Mouse (Mus musculus) urinary bladder, adult 2 months (tissue): ENCODE results near the gene Gm37240. TPM values are rescaled to one million over a fixed set of nuclear protein-coding genes. Genes with fewer than 3 reads are reported as not detected.

Experiments
- DNase-seq: peaks from one replicate; pipeline ENCODE4 v3.0.0; 2022; ENCODE audit warnings: low spot score
- polyA plus RNA-seq: library from polyadenylated mRNA; depleted of rRNA; stranded (reverse); fragments of >200 nt; gene quantifications from 2 replicates; pipeline ENCODE4 v1.2.3, GENCODE M21; 2012

The Gm37240 gene
- polyA plus RNA-seq, 1 experiment: 1.5 TPM

DNA sequence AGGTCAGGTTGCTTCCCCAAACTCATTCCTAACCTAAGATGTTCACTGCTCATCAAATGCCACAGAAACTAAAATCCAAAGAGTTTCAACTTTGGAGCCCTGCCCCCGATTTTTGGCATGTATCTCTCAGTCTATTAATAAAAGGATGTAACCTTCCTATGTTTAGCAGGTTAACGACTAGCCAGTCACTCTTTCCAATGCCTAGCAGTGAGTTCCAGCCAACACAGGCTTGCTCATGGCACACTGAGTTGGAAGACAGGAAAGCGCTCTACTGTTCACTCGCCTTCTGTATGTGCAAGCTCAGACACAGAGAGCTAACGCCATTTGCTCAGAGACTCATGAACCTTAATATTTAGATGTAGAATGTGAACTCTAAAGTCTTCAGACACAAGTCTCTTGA, 604.5 kb downstream of the Gm37240 start:
- DNase-seq: no peak

DNA sequence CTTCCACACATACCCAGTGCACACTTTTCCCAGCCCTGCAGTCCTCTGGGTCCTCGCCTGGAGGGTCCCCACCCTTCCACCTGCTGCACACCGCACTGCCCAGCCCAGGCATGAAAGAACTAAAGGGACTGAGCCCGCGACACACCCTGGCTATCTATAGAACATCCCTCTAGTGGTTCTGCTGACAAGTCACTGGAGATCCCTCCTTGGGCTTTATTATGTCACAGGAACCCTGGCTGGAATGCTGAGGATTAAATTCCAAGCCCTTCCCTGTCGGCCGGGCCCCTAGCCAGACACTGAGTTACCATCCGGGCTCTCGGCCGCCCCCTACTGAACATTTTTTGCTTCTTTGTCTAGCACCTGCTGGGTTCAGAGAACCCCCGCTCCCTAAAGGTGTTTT, 612.2 kb downstream of the Gm37240 start:
- DNase-seq: no peak

DNA sequence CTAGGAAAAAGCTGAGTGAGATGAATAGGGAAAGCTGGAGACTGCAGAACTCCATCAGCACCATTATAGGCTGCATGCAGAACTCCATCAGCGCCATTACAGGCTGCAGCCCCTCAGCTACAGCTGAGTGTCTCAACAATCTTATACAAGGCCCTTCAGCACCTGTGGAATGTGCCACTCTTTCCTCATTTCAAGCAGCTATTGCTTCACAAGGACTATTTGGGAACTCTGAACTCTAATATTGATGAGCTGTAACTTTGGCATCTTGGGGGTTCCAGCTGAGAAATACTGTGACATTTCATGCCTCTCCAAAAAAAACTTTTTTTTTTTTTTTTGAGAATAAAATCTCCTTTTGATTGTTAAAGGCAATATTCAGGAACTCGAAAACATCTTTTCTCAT, 615.8 kb downstream of the Gm37240 start:
- no peak for DNase-seq

DNA sequence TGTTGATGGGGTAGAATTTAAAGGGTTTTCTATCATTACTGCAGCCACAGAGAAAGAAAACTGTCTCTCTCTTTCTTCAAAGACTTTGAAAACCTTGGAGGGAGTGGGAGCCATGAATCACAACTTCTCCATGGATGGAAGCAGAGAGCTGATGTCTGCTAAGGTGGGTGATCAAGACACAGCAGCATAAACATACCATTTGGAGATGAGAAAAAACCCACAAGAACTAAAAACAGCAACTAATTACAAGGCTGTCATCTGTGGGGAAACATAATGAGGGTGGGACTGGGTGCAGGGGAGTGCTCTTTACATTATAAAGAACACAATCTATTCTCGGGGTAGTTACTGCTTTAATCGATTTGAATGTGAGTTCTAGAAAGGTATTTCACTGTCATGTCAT, 622.4 kb downstream of the Gm37240 start:
- no peak for DNase-seq

DNA sequence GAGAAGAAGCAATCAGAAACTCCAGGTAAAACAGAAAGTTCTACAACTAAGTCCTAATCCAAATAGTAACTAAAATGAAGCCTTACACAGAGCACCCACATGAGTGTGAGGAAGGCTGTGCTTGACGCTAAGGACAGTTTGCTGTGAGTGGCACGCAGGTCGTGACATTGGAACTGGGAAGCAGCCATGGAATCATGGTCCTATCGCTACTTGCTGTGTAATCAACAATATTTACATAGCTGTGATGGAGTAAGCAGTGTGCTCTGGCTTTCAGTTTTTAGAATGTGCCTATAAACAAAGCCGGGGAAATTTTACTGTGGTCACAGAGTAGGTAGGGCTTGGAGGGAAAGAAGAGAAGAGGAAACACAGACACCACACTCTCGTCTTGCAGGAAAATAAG, 622.8 kb downstream of the Gm37240 start:
- DNase-seq: no peak

DNA sequence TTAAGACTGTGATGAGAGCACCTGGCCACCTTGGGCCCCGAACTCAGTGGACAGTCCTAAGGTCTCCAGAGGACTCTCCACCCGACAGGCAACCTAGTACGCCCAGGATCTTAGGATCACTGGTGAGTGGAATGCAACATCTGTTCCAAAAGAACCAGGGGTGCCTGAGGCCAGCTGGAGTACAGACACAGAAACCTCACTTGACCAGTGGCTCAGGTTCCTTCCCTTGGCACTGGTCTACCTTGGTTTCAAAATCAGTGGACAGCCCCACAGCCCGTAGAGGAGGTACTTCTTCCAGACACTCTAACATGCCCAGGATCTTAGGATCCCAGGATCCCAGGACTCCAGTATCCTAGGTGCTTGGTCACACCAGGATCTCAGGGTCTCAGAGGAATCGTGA, 632.8 kb downstream of the Gm37240 start:
- DNase-seq: no peak

DNA sequence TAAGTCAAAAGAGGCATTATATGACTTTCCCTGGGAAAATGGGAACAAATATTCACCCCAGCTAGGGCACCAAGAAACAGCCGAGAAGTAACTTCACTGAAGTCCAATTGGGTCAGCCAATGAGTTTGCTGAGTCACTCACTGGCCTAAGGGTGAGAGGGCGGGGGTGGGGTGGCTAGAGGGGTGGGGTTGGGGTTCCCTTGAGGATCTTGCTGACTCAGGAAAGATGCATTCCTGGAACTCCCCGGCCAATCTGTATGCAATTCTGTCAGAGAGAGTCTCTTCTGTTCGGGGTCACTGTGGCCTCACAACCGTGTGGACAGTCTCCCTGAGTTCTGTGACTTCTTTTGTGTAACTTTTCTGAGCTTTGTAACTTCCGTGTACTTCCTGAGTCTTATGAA, 635.7 kb downstream of the Gm37240 start:
- no peak for DNase-seq

DNA sequence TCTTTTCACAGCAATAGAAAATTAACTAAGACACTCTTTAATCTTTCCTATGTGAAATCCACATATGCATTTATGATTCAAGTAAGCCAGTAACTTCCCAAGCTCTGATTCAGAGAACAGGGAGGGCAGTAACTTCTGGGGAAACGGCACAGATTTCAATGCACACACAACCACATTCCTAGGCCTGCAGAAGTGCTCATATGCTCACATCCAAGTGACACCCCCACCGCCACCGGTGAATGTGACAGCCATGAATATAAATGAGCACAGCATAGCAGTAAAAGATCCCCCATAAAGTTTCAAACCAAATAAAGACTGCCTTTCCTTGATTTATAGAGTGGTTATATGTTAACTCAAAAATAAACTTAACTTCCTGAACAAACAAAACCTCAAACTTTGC, 641.2 kb downstream of the Gm37240 start:
- no peak for DNase-seq

DNA sequence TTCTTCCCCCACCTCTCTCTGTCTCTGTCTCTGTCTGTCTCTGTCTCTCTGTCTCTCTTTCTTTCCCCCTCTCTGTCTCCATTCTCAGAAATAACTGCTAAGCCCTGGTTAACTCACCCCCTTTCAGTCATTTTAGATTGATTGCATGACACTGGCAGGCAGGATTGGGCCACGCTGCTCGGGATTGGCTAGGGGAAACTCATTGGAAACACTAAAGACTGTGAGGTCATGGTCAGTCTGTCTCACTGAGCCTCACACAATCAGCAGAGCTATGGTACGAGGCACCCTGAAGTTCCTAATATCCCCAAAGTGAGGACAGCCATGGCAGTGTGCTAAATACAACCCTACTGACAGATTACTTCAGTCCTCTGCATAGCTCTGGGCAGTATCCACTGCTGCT, 650.8 kb downstream of the Gm37240 start:
- DNase-seq: no peak

DNA sequence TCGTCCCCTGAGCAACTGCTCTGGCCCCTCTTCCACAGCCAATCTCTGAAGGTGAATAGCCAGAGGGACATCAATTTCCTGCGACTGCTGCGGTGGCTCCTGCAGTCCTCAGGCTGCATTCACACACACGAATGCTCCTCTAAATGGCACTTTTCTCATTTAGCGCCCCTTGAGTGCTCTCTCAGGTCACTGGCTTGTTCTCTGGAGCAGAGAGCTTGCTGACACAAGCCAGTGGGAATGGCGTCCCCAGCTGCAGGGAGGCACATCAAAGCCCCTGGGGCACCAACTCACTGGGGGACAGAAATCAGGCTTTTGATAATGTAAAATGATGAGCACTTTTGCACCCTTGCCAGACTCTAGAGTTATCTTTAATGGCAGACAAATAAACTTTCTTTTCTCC, 654.5 kb downstream of the Gm37240 start:
- no peak for DNase-seq

DNA sequence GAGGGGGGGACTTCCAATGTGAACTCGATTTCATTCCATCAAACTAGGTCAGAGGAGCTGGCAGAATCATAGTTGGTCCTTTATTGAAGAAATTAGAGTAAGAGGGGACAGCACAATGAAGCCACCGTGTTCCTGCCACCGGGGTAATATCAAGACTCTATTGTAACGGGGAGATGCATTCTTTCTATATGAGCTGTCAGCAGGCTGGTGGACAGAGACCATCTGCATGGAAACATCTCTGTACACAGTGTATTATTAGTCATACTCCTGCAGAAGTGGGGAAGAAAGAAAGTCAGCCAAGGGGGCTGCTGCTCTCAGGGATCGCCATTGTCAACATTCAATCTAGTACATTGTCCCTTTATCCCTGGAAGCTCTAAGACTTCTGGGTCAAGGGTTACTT, 665.3 kb downstream of the Gm37240 start:
- no peak for DNase-seq

DNA sequence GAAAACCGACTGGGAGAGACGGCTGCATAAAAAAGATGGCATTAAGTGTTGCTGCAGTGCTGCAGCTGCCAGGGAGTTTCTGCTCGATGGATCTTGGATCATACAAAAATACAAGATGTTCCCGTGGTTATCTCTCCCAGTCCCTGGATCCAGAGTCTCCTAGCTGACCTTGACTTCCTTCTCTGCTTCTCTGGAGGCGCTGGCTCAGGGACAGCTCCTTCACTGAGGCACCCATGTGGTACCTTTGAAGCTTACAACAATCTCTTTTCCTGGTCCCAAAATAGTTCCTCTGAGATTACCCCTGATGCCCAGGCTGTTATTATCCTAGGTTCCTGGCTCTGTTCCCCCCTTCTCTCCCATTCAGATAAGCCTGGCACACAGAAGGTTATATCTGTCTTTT, 672.4 kb downstream of the Gm37240 start:
- DNase-seq: no peak

DNA sequence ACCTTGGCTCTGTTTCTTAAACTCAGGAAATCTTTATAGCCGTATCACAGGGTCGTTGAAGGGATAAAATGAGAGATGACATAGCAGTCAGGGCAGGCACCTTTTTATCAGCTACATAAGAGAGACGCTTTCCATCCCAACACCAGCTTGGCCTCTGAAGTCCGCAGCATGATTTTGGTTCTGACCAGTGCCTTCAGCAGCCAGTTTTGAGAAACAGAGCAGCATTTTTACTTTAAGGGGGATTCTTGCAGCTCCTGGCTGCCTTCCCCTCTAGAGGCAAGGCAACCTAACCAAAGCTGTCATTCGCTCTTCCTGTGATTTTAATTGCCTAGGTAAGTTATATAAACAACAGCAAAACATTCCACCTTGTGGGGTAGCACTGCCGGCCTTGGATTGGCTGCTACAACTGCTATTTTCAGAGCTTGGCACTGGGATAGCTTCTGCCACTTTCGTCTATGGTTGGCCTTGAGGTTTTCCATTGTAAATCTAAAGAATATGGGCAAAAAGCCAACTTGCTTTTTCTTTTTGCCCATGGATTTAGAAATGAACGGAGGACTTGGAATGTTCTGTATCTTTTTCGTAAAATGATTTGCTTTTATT, 674.5 kb downstream of the Gm37240 start:
- no peak for DNase-seq

DNA sequence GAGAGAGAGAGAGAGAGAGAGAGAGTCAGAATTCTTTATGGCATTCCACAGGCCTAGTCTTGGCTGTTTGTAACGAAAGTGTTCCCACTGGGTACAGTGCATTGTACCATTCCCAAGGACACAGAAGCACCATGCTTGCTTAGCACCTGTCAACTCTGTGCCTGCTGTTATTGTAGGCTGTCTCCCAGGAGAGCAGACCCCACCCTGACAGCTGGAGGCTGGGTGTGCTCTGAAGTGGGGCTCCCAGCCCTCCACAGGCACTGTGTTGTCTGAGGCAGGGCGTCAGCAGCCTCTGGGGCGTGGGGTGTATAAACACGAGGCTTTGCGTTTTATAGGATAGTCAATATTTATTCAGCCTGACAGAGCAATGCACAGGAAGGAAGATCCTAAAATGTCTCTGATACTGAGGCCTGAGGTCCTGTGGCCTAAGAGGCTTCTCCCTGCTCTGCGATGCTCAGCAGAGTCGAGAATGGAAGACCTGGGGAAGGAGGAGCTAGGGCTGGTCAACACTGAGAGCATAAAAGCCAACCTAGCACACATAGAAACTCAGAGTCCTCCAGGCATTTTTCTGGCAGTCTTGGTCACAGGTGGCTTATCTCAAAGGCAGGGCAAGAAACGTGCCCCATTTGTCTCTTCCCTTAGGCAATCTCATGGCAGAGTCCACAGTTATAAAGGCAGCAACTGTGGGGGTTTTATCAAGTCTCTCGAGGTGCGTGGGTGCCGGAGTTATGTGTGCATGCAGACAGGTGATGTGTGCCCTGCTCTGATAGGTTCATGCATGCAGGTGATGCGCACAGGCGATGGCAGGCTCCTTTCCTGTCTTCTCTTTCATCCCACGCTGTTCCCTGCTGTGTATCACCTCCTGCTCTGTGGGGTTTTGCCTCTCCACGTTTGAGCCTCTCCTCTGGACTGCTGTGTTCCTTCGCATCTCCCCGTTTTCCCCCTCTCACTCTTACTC, 677.2 kb downstream of the Gm37240 start:
- no peak for DNase-seq

DNA sequence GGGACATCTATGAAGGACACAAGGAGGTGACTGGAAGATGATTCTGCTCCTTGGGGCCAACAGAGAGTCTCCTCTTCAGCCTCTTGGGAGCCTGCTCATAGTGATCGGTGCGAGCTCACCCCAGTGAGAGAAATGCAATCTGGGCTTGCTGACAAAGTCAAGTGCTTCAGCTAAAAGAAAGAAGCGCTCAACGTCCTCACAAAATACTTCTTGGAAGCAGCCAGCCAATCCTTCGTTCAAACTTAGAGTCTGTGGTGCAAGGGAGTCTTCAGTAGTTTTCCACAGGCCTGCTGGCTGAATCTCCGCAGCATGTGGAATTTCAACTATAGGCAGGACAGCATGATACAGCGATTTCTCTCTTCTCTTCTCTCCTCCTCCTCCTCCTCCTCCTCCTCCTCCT, 680.8 kb downstream of the Gm37240 start:
- DNase-seq: no peak

DNA sequence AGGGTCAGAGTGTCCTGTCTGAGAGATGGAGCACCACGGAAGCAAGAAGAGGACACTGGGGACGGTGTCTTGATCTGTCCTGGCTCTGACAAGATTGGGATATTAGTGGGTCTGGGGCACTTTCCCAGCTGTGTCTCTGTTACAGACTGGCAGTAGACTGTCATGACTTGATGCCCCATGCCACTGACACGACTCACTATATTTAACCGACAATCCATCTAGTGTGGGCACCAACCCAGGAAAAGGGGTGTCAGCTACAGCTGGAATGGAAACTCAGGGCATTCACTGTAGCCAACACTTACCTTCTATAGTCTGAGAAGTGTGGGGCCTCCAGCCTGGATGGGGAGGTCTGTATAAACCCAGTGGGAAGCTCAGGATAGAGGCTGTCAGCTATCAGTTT, 681.4 kb downstream of the Gm37240 start:
- no peak for DNase-seq

DNA sequence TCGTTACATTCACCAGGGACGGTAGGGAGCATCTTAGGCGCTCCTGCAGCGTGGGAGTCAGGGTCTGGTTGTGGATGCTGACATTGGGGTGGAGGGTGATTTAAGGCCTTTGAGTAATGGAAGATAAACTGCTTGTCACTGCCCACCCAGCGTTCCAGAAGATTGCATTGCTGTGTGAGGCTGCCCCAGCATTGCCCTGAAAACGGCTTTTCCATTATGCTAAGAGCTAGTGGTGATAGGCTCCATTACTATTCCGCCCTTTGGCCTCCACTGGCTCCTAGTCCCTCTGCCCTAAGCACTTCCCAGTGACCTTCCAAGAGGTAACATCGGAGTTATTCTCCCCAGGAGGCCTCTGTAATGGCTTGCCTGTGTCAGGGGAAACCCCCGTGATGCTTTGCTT, 683.7 kb downstream of the Gm37240 start:
- DNase-seq: no peak

DNA sequence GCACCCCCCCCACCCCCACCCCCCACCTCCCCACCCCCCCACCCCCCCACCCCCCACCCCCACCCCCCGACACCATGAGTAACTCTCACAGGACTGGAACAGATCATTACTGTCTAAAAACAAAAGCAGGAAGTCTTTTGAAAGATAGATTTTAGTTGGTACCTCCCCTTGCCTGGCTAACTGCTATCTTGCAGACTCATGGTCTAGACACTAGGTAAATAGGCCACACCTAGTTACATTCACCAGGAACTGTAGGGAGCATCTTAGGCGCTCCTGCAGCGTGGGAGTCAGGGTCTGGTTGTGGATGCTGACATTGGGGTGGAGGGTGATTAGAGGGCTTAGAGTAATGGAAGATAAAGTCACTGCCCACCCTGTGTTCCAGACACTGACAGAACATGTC, 684.6 kb downstream of the Gm37240 start:
- no peak for DNase-seq

DNA sequence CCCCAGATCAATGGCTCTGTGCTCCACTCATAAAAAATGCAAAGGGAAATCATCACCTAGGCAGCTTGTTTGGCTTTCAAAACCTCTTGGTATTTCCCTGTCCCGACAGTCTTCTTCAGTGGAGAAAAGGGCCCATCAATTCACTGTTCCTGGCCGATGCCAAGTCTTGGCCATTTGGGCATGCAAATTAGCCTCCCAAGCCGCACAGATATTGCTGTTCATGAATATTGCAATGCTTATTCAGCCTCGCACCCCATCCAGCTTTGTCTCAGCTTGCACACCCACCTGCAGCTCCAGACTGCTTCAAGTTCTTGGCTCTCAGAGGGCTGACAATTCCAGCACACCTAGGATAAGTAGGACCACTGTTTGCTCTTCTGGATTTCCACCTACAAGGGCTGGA, 685.5 kb downstream of the Gm37240 start:
- no peak for DNase-seq

DNA sequence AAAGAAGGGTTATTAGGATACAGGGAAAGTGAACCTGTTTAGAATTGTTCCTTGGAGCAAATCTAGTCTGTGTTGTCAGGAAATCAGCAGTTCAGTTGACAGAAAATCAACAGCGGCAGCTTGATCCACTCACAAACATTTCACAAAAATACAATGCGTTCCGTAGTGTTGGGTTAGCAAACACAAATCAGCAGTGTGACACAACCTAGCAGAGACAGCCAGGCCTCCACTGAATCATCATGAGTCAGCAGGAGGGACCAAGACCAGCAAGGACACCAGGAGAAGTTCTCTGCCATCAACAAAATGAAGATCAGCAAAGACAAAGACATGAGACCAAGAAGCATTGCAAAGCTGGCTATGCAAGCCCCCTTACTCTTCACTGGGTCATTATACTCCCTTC, 688.8 kb downstream of the Gm37240 start:
- DNase-seq: no peak

DNA sequence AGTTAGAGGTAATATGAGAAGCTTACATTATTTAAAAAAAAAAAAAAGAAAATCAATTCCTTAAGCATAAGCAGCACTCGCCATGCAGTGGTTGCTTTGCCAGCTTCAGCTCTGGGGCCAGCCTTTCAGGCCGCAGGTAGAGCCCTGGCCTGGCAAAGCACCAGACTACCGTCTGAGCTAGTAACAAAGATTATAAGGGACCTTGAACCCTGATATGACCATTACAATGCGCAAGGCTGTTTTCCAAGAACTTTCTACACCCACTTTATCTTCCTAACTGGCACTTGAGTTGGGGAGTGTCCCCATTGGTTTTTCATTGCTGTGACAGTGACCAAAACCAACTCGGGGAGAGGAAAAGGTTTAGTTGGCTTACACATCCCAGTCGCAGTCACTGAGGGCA, 690.2 kb downstream of the Gm37240 start:
- no peak for DNase-seq

DNA sequence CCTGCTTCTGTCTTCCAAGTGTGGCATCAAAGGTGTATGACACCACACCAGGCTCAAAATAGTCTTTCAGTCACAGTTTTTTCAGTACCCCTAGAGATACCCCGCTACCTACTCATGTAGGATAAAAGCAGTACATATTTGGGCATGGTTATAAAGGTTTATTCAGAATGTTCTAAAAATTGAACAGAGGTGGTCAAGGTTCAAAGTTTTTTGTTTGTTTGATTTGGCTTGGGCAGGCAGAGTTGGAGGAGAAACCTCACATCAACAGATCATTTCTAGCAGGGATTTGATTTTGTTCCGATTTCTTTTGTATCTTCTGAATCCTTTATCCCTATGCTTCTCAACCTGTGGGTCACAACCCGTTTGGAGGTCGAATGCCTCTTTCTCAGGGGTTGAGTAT, 690.7 kb downstream of the Gm37240 start:
- no peak for DNase-seq

DNA sequence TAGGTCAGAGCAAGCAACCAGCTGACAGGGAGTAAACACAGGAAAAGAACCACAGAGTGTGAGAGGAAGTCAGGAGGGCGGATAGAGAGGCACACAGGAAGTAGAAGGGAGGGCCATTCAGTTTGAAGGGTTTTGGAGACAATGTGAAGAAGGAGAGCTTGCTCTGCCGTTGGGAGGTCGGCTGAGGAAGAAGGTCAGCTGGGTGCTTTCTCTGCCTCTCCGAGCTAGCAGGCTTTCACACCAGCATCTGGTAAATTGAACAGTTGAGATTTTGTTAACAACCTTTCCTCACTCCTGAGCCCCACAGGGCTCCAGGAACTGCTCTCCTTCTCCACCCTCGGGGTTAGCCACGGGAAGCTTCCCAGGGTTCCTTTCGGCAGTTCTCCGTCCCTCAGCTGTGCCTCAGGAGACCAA, 692.2 kb downstream of the Gm37240 start:
- DNase-seq: no peak

DNA sequence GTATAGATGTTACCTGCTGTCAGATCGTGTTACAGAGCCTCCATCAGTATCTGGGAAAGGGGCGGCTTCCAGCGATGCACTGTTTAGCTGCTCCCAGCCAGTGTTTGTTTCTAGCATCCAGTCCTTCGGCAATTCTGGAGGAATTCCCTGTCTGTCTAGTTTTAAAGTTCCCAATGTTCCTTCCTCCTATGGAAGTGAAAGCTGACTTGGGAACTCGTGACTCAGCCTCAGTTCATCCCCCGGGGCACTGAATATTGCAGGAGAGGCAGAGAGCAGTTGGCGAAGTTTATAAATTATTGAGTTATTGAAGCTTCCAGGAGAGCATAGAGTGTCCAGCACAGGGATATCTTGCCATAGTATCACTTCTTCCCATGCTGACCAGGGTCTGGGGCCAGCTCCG, 697.5 kb downstream of the Gm37240 start:
- DNase-seq: no peak
